Mouse (Mus musculus): ENCODE measurements at regions not wholly inside any gene's neighbourhood (a gene's known extent, or its start where the extent isn't known, plus 50 kb on each side); places are given as distances from the start of the nearest gene placed in this dataset.
"Not testable (repeated sequence)": the region's sequence is repeated elsewhere in the genome, so short reads cannot be mapped to it uniquely, and the experiment has no call there.

GRCm38 (mm10) chr8:86271477-86271876 is 309.0 kb downstream of the Abcc12 start:
- no peak overlapping the region for H3K9ac ChIP-seq
- no peaks in the 10 kb centered on the region for H3K9me3 ChIP-seq
- no peak overlapping the region for H3K4me2 ChIP-seq
- WGBS: 91% methylated on average over 6 of the region's 6 CpGs
- H3K27me3 ChIP-seq (replicated peaks): no peaks in the 10 kb centered on the region
- H3K27ac ChIP-seq: no peak overlapping the region
- no peak overlapping the region for H3K4me3 ChIP-seq (replicated peaks)
- H3K4me1 ChIP-seq: no peaks in the 10 kb centered on the region
- ATAC-seq (ENCODE audit: insufficient read depth, low FRiP score, low read depth): no peak
- H3K36me3 ChIP-seq: no peaks in the 10 kb centered on the region

GRCm38 (mm10) chr8:86258011-86258410 is 322.5 kb downstream of the Abcc12 start:
- no peak overlapping the region for H3K4me3 ChIP-seq (replicated peaks)
- no peak overlapping the region for H3K4me2 ChIP-seq
- no peaks in the 10 kb centered on the region for H3K36me3 ChIP-seq
- H3K27me3 ChIP-seq (replicated peaks): no peaks in the 10 kb centered on the region
- no peak for ATAC-seq (ENCODE audit: insufficient read depth, low FRiP score, low read depth)
- H3K9ac ChIP-seq: no peak overlapping the region
- WGBS: 92% methylated on average over 5 of the region's 5 CpGs
- H3K27ac ChIP-seq: no peak overlapping the region
- no peaks in the 10 kb centered on the region for H3K9me3 ChIP-seq
- no peaks in the 10 kb centered on the region for H3K4me1 ChIP-seq

- no peaks in the 10 kb centered on the region for H3K36me3 ChIP-seq
- H3K9me3 ChIP-seq: no peaks in the 10 kb centered on the region
- H3K4me2 ChIP-seq: no peak overlapping the region
- no peak overlapping the region for H3K27ac ChIP-seq
- H3K9ac ChIP-seq: no peak overlapping the region
- no peaks in the 10 kb centered on the region for H3K27me3 ChIP-seq (replicated peaks)
- H3K4me1 ChIP-seq: no peaks in the 10 kb centered on the region
- no peak overlapping the region for H3K4me3 ChIP-seq (replicated peaks)
- no peak for ATAC-seq (ENCODE audit: insufficient read depth, low FRiP score, low read depth)
These were observed 325.1 kb downstream of the Abcc12 start for GRCm38 (mm10) chr8:86255431-86255830.

- no peaks in the 10 kb centered on the region for H3K9me3 ChIP-seq
- WGBS: 44% methylated on average over 1 of the region's 1 CpGs
- no peak overlapping the region for H3K9ac ChIP-seq
- H3K36me3 ChIP-seq: no peaks in the 10 kb centered on the region
- H3K4me1 ChIP-seq: no peaks in the 10 kb centered on the region
- no peak overlapping the region for H3K27ac ChIP-seq
- no peak for ATAC-seq (ENCODE audit: insufficient read depth, low FRiP score, low read depth)
- no peak overlapping the region for H3K4me3 ChIP-seq (replicated peaks)
- H3K4me2 ChIP-seq: no peak overlapping the region
- no peaks in the 10 kb centered on the region for H3K27me3 ChIP-seq (replicated peaks)
These were observed 325.8 kb downstream of the Abcc12 start for GRCm38 (mm10) chr8:86254680-86255079.

- Histone ChIP-seq H3K9ac (no peak overlapping the region), H3K27me3 (replicated peaks) (no peaks in the 10 kb centered on the region), H3K9me3 (no peaks in the 10 kb centered on the region), H3K27ac (no peak overlapping the region), H3K4me2 (no peak overlapping the region), H3K36me3 (no peaks in the 10 kb centered on the region), H3K4me1 (no peaks in the 10 kb centered on the region), H3K4me3 (replicated peaks) (no peak overlapping the region)
- WGBS: 61% methylated on average over 4 of the region's 4 CpGs
- ATAC-seq (ENCODE audit: insufficient read depth, low FRiP score, low read depth): no peak
These were observed 327.7 kb downstream of the Abcc12 start for GRCm38 (mm10) chr8:86252696-86253355.

- Histone ChIP-seq H3K4me2 (no peak overlapping the region), H3K4me3 (replicated peaks) (no peak overlapping the region), H3K4me1 (no peaks in the 10 kb centered on the region), H3K9ac (no peak overlapping the region), H3K27me3 (replicated peaks) (no peaks in the 10 kb centered on the region), H3K36me3 (no peaks in the 10 kb centered on the region), H3K9me3 (no peaks in the 10 kb centered on the region), H3K27ac (no peak overlapping the region)
- no peak for ATAC-seq (ENCODE audit: insufficient read depth, low FRiP score, low read depth)
- 89% methylated on average over 4 of the region's 4 CpGs for whole genome bisulfite sequencing
These were observed 345.8 kb downstream of the Abcc12 start for GRCm38 (mm10) chr8:86234696-86235095.

- H3K4me2 ChIP-seq; H3K27me3 ChIP-seq (replicated peaks); H3K27ac ChIP-seq; H3K9me3 ChIP-seq; H3K36me3 ChIP-seq; H3K4me3 ChIP-seq (replicated peaks); H3K9ac ChIP-seq; ATAC-seq (ENCODE audit: insufficient read depth, low FRiP score, low read depth); H3K4me1 ChIP-seq: not testable (repeated sequence)
- 77% methylated on average over 6 of the region's 6 CpGs for WGBS
These were observed 348.5 kb downstream of the Abcc12 start for GRCm38 (mm10) chr8:86231994-86232393.

- no peak overlapping the region for H3K4me3 ChIP-seq (replicated peaks)
- no peaks in the 10 kb centered on the region for H3K9me3 ChIP-seq
- no peak overlapping the region for H3K9ac ChIP-seq
- no peak for ATAC-seq (ENCODE audit: insufficient read depth, low FRiP score, low read depth)
- 61% methylated on average over 4 of the region's 4 CpGs for WGBS
- H3K4me2 ChIP-seq: no peak overlapping the region
- no peaks in the 10 kb centered on the region for H3K4me1 ChIP-seq
- H3K36me3 ChIP-seq: no peaks in the 10 kb centered on the region
- H3K27me3 ChIP-seq (replicated peaks): no peaks in the 10 kb centered on the region
- H3K27ac ChIP-seq: no peak overlapping the region
These were observed 355.6 kb downstream of the Abcc12 start for GRCm38 (mm10) chr8:86224851-86225250.

GRCm38 (mm10) chr8:86222715-86223114 is 357.8 kb downstream of the Abcc12 start:
- H3K4me2 ChIP-seq: no peak overlapping the region
- no peak for ATAC-seq (ENCODE audit: insufficient read depth, low FRiP score, low read depth)
- H3K27ac ChIP-seq: no peak overlapping the region
- H3K4me1 ChIP-seq: no peaks in the 10 kb centered on the region
- 92% methylated on average over 7 of the region's 7 CpGs for WGBS
- H3K9me3 ChIP-seq: no peaks in the 10 kb centered on the region
- no peak overlapping the region for H3K4me3 ChIP-seq (replicated peaks)
- no peaks in the 10 kb centered on the region for H3K27me3 ChIP-seq (replicated peaks)
- no peak overlapping the region for H3K9ac ChIP-seq
- no peaks in the 10 kb centered on the region for H3K36me3 ChIP-seq

- Histone ChIP-seq H3K4me3 (replicated peaks) (no peak overlapping the region), H3K27me3 (replicated peaks) (no peaks in the 10 kb centered on the region), H3K9me3 (no peaks in the 10 kb centered on the region), H3K27ac (no peak overlapping the region), H3K36me3 (no peaks in the 10 kb centered on the region), H3K4me1 (no peaks in the 10 kb centered on the region), H3K4me2 (no peak overlapping the region), H3K9ac (no peak overlapping the region)
- no peak for ATAC-seq (ENCODE audit: insufficient read depth, low FRiP score, low read depth)
- WGBS: 89% methylated on average over 4 of the region's 4 CpGs
These were observed 358.3 kb downstream of the Abcc12 start for GRCm38 (mm10) chr8:86222228-86222627.

- WGBS: 93% methylated on average over 8 of the region's 8 CpGs
- no peaks in the 10 kb centered on the region for H3K9me3 ChIP-seq
- H3K27ac ChIP-seq: no peak overlapping the region
- H3K36me3 ChIP-seq: no peaks in the 10 kb centered on the region
- H3K4me1 ChIP-seq: no peaks in the 10 kb centered on the region
- H3K4me3 ChIP-seq (replicated peaks): no peak overlapping the region
- H3K9ac ChIP-seq: no peak overlapping the region
- H3K4me2 ChIP-seq: no peak overlapping the region
- ATAC-seq (ENCODE audit: insufficient read depth, low FRiP score, low read depth): no peak
- H3K27me3 ChIP-seq (replicated peaks): no peaks in the 10 kb centered on the region
These were observed 366.1 kb downstream of the Abcc12 start for GRCm38 (mm10) chr8:86214399-86214798.

- ATAC-seq (ENCODE audit: insufficient read depth, low FRiP score, low read depth): no peak
- H3K36me3 ChIP-seq: no peaks in the 10 kb centered on the region
- 85% methylated on average over 2 of the region's 2 CpGs for WGBS
- H3K4me3 ChIP-seq (replicated peaks): no peak overlapping the region
- no peak overlapping the region for H3K9ac ChIP-seq
- H3K4me2 ChIP-seq: no peak overlapping the region
- H3K9me3 ChIP-seq: no peaks in the 10 kb centered on the region
- H3K27ac ChIP-seq: no peak overlapping the region
- H3K4me1 ChIP-seq: no peaks in the 10 kb centered on the region
- H3K27me3 ChIP-seq (replicated peaks): no peaks in the 10 kb centered on the region
These were observed 368.0 kb downstream of the Abcc12 start for GRCm38 (mm10) chr8:86212461-86212860.

GRCm38 (mm10) chr8:86208812-86209262 is 368.1 kb downstream of the Phkb start:
- no peak overlapping the region for H3K9ac ChIP-seq
- 50% methylated on average over 5 of the region's 5 CpGs for WGBS
- H3K9me3 ChIP-seq: no peaks in the 10 kb centered on the region
- no peaks in the 10 kb centered on the region for H3K27me3 ChIP-seq (replicated peaks)
- H3K4me2 ChIP-seq: no peak overlapping the region
- H3K4me1 ChIP-seq: no peaks in the 10 kb centered on the region
- no peak overlapping the region for H3K4me3 ChIP-seq (replicated peaks)
- no peaks in the 10 kb centered on the region for H3K36me3 ChIP-seq
- ATAC-seq (ENCODE audit: insufficient read depth, low FRiP score, low read depth): no peak
- no peak overlapping the region for H3K27ac ChIP-seq

Data from stomach, embryonic 15.5 days (tissue).